Mouse (Mus musculus) G1E-ER4 (cell line): ENCODE results near the gene Usp48. TPM values are rescaled to one million over a fixed set of nuclear protein-coding genes. Genes with fewer than 3 reads are reported as not detected.

ENCODE experiments used
- GATA1 ChIP-seq: IDR thresholded peaks from one replicate; pipeline ENCODE4 v1.8.0; 2012; ENCODE audit warnings: low read length, inconsistent platforms
- polyA plus RNA-seq: library from polyadenylated mRNA; stranded (reverse); fragments of >175 nt; gene quantifications from 2 replicates; pipeline ENCODE4 v1.2.3, GENCODE M21; 2012

Gene Usp48
- polyA plus RNA-seq, 1 experiment = 23.6 TPM

DNA sequence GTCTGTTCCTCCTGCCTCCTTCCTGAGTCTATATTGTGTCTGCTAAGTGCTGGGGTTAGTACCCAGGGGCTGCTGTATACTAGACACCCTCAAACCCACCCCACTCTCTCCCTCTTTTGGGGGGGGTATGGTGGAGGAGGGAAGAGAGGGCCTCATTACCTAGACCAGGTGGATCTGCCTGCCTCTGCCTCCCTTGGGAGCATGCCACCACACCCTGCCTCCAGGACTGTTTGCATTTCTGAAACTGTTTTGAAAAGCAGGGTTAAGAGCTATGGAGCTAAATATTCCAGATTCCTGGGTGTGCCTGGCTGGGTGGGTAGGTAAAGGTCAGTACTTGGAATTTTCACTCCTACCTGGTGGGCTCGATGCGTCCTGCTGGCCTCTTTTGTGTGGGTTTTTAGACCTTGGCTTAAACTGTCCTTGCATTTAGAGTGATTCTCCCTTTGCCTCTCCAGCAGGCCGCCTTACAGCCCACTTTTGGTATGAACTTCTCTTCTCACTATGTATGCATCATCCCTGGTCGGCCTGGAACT lies 3.6 kb downstream of the Usp48 start:
- no peak for TF ChIP-seq GATA1

DNA sequence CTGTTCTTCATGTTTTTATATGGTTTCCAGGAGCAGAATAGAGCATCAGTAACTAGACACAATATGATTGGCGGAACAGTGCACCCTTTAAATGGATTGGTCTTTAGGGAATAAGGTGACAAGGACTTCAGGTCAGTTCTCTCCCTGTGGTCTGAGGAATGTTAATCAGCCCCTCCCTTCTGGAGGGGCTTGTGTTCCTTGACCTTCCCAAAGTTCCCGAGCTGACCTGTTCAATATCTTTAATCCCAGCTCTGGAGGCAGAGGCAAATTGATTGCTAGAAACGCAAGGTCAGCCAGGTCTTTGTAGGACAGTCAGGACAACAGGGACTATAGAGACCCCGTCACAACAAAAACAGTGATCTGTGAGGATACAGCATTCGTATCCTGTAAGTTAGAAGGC lies 5.0 kb downstream of the Usp48 start:
- no peak for TF ChIP-seq GATA1

DNA sequence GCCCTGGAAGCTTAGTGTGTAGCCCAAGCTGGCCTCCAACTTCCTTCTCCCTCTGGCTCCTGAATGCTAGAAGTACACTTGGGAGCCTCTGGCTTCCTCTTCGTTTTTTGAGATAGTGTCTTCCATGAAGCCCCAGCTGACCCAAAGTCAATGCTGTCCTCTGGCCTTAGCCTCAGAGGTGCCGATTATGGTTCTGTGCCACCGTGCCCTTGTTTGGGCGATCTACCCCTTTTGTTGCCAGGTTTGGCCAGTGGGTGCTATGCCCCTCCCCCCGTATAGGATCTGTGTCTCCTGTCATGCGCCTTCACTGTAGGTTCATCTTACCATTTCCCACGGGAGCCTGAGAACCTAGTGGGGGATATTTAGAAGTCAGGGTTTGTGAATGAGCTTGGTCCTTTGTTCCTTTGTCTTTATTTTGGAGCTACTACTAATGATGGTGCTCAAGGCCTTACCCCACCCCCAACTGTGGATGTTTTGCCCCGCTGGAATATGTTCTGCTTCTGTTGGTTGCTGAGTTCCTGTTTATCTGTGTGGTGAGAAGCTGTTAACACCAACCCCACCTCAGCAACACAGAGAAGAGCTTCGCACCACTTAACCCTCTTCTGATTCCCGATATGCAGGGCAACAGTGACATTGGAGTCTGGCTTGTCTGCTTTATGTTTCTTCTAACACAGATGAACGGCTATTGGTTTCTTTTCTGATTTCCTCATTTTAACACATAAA lies 10.1 kb downstream of the Usp48 start:
- TF ChIP-seq GATA1 = no peak

DNA sequence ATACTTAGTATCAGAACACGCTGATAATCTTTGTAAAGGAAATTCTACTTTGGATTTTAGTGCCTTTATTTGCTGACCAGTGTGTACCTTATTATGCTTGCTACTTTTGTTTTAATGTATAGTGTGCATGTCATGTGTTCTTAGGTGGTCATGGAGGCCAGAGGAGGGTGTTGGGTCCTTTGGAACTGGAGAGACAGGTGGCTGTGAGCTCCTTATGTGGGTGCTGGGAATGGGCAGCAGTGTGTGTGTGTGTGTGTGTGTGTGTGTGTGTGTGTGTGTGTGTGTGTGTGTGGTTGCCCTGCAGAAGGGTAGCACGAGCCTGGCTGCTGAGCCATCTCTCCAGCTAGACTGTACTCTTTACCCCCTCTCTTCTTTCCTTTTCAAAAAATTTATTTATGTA lies 13.5 kb downstream of the Usp48 start:
- no peak for TF ChIP-seq GATA1

DNA sequence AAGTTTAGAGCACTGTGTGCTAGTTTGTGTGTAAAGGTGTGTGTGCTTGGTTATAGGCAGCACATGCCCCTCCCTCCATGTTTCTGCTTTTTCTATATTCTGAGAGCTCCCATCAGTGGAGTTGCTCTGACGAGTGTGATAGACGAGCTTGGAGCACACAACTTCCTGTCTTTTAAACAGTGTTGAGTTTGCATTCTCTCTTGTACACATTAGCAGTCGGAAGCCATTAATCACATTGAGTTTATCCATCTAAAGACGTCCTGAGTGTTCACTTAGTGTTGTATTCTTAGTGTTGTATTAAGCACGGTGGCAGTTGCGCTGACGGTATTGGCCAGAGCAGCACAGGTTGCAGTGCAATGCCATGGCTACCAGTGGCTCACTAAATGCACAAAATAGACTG lies 15.7 kb downstream of the Usp48 start:
- no peak for TF ChIP-seq GATA1

DNA sequence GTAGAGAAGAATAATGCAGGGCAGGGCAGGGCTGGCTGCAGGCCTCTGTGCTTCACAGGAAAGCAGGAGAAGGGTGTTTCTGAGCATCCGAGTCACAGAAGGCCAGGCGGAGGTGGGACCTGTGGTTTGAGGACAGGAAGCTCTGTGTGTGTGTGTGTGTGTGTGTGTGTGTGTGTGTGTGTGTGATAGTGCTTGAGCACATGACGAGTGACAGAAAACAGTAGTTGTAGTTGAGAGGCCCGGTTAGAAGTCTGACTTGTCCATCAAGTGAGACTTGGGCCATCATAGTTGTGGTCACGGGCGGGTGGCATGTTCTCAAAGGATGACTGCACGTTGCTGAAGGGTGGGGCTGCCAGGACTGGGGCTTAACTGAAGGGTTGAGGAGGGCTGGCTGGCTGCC lies 16.1 kb downstream of the Usp48 start:
- TF ChIP-seq GATA1 = no peak

DNA sequence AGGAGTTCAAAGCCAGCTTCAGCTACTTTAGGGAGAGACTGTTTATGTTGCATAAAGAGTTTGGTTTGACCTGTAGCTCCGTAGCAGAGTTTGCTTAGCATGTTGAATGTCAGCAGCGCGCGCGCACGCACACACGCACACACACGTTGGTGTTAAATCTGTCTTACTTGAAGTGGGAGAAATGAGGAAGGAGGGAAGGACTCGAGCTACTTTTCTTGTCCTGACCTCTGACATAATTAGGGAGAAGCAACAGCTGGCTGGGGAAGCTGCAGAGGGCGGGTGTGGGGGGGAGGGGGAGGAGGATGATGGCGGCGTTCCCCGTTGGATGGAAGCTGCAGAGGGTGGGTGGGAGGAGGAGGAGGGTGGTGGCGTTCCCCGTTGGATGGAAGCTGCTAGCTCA lies 16.7 kb downstream of the Usp48 start:
- TF ChIP-seq GATA1 = no peak

DNA sequence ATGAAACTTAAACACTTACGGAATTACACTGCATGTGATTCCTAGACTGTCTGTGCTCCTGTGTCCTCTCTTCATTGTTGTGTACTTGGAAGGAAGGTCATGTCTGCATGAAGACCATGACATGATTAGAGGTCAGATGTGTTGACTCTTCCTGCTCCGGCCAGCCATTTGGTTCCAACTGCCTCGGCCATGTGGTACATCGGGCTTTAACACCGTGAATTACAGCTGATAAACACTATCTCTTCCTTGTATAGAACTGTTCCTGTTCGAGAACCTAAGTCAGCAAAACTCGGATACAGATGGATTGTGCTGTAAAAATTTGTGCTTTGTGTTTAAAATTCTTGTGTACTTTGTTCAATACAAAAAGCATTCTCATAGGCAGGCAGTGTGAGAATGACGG lies 29.3 kb downstream of the Usp48 start:
- no peak for TF ChIP-seq GATA1

DNA sequence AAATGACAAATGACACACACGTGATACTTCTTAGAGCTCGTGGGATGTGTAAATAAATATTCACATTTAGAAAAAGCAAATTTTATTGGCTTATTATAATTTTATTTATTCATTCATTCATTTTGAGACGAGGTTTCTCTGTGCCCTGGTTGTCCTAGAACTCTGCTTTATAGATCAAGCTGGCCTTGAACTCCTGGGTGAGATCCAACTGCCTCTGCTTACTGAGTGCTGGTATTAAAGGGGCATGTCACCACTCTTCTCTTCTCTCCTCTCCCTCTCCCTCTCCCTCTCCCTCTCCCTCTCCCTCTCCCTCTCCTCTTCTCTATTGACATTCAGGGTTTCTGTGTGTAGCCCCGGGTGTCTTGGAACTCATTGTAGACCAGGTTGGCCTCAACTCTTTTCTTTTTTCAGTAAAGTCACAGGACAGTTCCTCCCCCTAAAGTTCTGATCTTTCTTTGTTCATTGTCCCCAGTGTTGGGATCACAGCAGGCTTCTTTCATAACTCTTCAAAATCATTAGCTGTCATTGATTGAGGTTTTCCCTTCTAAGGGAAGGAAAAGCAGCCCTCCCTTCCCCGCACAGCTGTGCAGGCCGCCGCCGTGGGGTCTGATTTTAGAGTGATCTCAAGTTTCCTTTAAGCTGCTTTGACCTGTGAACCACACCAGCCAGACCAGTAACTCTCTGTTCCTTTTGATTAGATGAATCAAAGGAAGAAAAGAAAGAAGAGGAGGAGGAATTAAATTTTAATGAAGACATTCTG lies 34.1 kb downstream of the Usp48 start:
- TF ChIP-seq GATA1 = no peak

DNA sequence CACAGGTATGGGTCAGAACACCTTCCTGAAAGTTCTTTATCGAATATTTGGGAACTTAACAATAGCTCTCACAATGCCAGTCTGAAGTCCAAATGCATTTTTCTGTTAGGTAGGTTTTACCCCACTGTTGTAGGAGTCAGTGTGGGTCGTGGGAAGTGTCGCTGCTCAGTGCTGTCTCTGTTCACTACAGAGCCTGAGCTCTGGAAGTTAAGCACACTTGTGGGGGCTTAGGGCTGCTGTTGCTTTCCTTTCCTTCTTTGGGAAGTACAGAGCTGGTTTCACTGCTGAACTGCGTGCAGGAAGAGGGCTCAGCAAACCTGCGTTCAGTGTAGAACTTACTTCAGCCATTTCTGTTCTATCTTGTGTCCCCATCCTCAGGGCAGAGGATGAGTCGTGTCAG lies 34.8 kb downstream of the Usp48 start:
- TF ChIP-seq GATA1 = no peak

DNA sequence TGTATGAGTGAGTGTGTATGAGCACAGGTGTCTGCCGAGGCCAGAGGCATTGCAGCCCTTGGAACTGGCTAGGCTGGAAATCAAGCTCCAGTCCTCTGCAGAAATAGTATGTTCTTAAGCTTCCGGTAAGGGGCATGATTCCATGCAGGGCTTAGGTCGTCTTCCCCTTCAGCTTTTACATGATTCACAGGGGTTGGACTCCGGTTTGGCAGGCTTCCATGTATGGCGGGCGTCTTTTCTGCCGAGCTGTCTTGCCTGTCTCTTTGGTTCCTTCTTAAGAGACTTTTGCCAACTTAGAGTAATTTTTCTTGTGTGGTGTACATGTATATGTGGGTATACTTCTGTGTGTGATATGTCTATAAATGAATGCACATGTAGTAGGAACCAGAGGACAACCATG lies 35.8 kb downstream of the Usp48 start:
- no peak for TF ChIP-seq GATA1

DNA sequence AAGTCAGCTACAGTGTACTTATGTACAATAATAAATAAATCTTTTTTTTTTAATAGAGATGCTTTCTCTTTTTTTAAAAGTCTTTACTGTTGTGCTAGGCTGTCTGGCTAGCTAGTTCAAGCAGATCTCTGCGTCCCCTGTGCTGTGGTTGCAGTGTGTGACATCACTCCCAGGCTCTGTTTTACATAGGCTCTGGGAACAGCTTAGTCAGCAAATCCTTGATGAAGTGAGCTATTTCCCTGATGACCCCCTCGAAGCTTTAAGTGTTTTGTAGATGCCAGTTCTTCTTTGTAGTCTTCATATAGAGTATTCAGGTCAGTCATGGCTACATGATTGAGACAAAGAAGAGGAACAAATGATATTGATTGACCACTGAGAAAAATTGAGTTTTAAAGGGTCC lies 36.6 kb downstream of the Usp48 start:
- no peak for TF ChIP-seq GATA1

DNA sequence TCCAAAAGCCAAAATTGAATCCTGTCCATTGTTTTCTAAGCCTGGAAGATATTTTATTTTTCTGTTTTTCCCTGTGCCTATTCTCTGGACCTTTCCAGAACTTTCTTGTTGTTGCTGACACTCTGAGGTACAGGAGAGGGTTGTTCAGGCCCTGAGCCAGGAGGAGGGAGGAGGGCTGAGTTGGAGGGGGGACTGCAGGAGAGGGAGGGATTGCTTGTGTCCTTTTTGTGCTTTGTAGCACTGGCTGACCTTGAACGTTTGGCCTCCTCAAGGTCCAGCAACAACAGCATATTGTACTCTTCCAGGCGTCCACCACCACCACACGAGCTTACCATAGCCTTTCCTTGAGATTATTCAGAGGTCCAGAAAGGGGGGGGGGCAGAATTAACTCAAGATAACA lies 38.0 kb downstream of the Usp48 start:
- TF ChIP-seq GATA1 = no peak

DNA sequence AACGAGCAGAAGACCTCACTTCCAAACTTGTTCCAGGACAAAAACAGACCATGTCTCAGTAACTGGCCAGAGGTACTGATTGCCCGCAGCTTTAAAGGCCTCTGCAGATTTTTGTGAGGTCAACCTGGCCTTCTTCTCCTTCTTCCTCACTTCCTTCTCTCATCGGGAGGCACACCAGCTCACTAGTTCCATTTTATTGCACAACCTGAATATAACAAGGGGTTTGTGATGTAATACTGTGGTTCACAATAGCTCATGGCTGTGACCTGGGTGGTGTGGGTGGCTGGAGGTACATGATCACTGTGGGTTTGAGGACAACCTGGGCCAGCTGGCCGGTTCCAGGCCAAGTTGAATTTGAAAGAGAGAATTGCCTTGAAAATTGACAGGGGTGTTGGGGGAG lies 39.8 kb downstream of the Usp48 start:
- TF ChIP-seq GATA1 = no peak

DNA sequence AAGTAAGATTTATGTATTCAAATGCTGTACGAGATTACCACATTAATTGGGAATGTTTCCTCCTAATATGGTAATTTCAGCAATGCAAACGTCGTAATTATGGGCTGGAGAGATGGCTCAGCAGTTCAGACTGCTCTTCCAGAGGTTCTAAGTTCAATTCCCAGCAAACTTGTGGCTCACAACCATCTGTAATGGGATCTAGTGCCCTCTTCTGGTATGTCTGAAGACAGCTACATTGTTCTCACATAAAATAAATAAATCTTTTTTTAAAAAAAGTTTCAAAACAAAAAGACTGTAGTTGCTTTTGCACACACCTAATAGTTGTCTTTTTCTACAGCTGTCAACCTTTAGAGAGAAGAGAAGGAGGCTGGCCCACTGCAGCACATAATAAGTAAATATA lies 43.0 kb downstream of the Usp48 start:
- no peak for TF ChIP-seq GATA1

DNA sequence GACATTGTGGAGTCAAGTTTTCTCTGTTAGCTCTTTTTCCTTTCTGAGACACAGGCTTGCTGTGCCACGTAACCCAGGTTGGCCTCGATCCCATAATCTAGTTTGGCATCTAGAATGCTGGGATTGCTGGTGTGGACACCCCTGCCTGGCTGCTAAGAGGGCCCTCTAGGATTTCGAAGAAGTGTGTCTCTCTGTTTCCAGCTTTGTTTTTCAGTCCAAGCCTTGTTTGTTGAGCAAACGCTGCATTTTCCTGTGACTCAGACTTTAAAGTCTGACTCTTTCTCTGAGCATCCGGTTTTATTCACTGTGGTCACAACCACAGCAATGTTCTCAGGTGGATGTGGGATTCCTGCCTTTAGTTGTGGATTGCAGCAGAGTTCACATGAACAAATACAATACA lies 48.0 kb downstream of the Usp48 start:
- TF ChIP-seq GATA1 = no peak

DNA sequence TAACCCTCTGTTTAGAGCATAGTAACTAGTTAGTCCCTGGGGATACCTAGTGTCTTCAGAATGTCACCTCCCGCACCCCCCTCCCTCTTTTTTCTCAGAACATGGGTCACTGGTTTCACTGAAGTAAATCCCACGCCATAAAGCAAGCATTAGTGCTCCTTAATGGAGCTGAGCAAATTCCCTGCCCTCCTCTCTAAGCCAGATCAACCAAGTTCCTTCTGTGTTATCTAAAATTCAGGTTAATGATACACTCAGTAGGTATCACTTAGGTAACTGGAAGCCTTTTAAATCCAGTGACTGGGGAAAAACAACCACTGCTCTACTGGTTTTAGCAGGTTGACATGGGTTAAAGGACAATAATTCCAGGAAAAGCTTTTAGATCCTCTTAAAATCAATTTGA lies 48.5 kb downstream of the Usp48 start:
- no peak for TF ChIP-seq GATA1
